Mouse (Mus musculus) liver, adult 2 months (tissue): ENCODE measurements at regions not wholly inside any gene's neighbourhood (a gene's known extent, or its start where the extent isn't known, plus 50 kb on each side); places are given as distances from the start of the nearest gene placed in this dataset.

Experiments
- DNase-seq: peaks from one replicate; pipeline ENCODE4 v3.0.0-alpha.2; 2011; ENCODE audit warnings: low read depth, low spot score; ENCODE audit errors: extremely low read depth
- H3K27ac ChIP-seq: fragments of 200-500 bp; replicated peaks from 2 replicates; pipeline ENCODE4 v1.5.1; 2012; ENCODE audit warnings: low read depth, mild to moderate bottlenecking, control low read depth, inconsistent platforms, low read length; ENCODE audit not compliant: insufficient read depth
- H3K27me3 ChIP-seq: fragments of 200-500 bp; 2 replicates; pipeline ENCODE4 v1.6.1; 2012; ENCODE audit warnings: mild to moderate bottlenecking, moderate library complexity, low read length, inconsistent platforms; ENCODE audit not compliant: control insufficient read depth, insufficient read depth
- H3K36me3 ChIP-seq: fragments of 200-500 bp; 2 replicates; pipeline ENCODE4 v1.6.1; 2012; ENCODE audit warnings: low read length, inconsistent platforms; ENCODE audit not compliant: control insufficient read depth, insufficient read depth
- H3K4me1 ChIP-seq: fragments of 200-500 bp; 2 replicates; pipeline ENCODE4 v1.6.1; 2011; ENCODE audit warnings: low read length; ENCODE audit not compliant: control insufficient read depth, insufficient read depth
- H3K4me3 ChIP-seq: fragments of 200-500 bp; 2 replicates; pipeline ENCODE4 v1.5.1; 2011; ENCODE audit warnings: low read depth, mild to moderate bottlenecking, control low read depth, low read length, moderate library complexity; ENCODE audit not compliant: insufficient read depth
- H3K79me2 ChIP-seq: fragments of 200-500 bp; 2 replicates; pipeline ENCODE4 v1.6.1; 2012; ENCODE audit warnings: inconsistent platforms, mild to moderate bottlenecking, low read length, moderate library complexity; ENCODE audit not compliant: control insufficient read depth, insufficient read depth
- H3K9ac ChIP-seq: fragments of 200-500 bp; 2 replicates; pipeline ENCODE4 v1.6.1; 2012; ENCODE audit warnings: low read depth, mild to moderate bottlenecking, control low read depth, inconsistent platforms, low read length
- CTCF ChIP-seq: fragments of 200-500 bp; IDR thresholded peaks from 2 replicates; pipeline ENCODE4 v1.5.1; 2011; ENCODE audit warnings: low read depth, low read length, control low read depth
- POLR2A ChIP-seq: fragments of 200-500 bp; IDR thresholded peaks from 2 replicates; pipeline ENCODE4 v1.6.1; 2011; ENCODE audit warnings: low read length, control low read depth; ENCODE audit not compliant: insufficient read depth; ENCODE audit errors: extremely low read depth
- WGBS: fragments of 180-500 bp; shearing (Covaris S2); methylation state at CpG from one replicate; pipeline ENCODE4 v1.1.7; 2018; 5-methylcytosine and 5-hydroxymethylcytosine counted together

DNA sequence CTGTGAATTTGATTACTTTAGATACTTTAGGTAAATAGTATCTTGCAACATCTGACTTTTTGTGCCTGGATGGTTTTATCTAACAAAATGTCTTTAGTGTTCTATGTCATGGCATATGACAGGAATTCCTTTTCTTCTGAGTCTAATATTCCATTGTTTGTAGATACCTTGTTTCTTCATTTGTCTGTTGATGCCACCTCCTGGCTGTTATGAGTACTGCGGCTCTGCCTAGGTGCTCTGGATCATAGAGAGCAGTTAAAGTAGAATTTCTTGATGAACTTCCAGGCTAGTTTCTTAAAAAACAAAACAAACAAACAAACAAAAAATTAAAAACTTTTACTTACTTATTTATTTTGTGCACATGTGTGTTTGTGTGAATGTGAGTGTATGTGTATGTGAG lies 83.6 kb upstream of the Kif2a start:
- H3K4me3 ChIP-seq, result no peak overlapping the region
- no peak overlapping the region for H3K27ac ChIP-seq
- no peaks in the 10 kb centered on the region for H3K4me1 ChIP-seq
- DNase-seq, result peak; percentile 21
- H3K9ac ChIP-seq, result no peak overlapping the region
- no peaks in the 10 kb centered on the region for H3K36me3 ChIP-seq
- no peaks in the 10 kb centered on the region for H3K27me3 ChIP-seq
- no peaks in the 10 kb centered on the region for H3K79me2 ChIP-seq
- no peak for TF ChIP-seq POLR2A
- peak; percentile 39; the same call in 1 of the 2 replicates for TF ChIP-seq CTCF
- 66% methylated on average over 1 of the region's 1 CpGs for WGBS

DNA sequence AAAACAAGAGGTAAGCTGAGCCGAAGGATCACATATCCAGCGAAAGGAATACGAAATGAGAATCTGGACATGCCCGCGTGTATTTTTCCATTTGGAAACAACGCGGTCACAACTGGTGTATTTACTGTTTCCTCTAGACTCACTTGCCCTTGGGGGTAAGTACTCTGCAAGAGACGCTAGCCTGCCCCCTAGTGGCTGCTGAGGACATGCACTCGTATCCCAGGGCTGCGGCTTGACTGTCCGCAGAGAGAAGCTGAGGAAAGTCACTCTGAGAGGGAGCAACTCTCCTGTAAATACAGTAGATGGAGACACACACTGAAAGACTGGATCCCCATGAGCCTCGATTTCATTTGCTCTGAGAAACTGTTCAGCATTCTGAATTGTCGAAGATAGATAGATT lies 79.7 kb upstream of the Kif2a start:
- WGBS, result 16% methylated on average over 13 of the region's 13 CpGs
- Histone ChIP-seq H3K36me3 (no peaks in the 10 kb centered on the region), H3K79me2 (no peaks in the 10 kb centered on the region), H3K27ac (no peak overlapping the region), H3K9ac (no peak overlapping the region), H3K4me1 (no peaks in the 10 kb centered on the region), H3K4me3 (no peak overlapping the region; the same call in 1 of the 2 replicates), H3K27me3 (no peaks in the 10 kb centered on the region)
- TF ChIP-seq POLR2A (no peak), CTCF (peak; percentile 96)
- peak; percentile 64 for DNase-seq

DNA sequence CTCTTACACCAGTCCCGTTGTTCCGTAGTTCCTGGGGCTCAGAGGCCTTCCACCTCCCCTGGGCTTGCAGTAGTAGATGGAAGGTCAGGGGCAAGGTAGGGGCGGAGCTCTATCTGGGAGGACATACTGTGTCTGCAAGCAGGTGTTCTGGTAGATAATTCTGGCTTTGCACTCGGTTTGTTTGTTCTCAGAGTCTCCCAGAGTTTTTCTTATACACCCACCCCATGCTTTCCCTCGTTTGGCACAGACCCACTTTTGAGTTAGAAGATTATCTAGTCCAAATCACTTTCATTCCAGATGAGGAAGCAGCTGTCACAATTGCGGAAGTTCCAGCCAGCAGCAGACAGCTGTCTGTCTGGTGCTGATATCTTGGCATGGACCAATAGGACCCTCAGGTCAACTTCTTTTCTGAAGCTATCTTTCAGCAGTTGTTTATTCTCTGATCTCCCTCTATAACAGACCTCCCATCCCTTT lies 79.0 kb upstream of the Kif2a start:
- H3K79me2 ChIP-seq, result no peaks in the 10 kb centered on the region
- no peaks in the 10 kb centered on the region for H3K4me1 ChIP-seq
- WGBS, result 64% methylated on average over 6 of the region's 6 CpGs
- H3K9ac ChIP-seq, result no peak overlapping the region
- no peaks in the 10 kb centered on the region for H3K36me3 ChIP-seq
- no peak for DNase-seq
- no peaks in the 10 kb centered on the region for H3K27me3 ChIP-seq
- H3K4me3 ChIP-seq, result no peak overlapping the region
- H3K27ac ChIP-seq, result no peak overlapping the region
- no peak for TF ChIP-seq POLR2A
- TF ChIP-seq CTCF, result no peak

DNA sequence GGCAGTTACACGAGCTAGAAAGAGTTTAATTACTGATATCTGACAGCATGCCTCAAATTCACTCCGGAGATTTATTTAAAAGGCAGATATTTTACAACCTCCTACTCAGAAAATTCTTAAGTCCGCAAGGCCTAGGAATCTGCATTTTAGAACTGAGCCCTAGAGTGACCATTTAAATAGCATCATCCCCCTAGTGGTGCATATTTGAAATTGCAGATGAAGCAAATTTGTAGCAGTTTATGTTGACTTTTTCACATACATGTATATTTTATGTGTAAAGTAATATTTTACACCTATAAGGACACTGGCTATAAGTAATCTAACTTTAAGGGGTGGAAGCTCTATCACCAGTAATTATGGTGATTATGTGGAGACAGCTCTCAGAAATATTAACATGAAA lies 78.2 kb upstream of the Kif2a start:
- H3K4me3 ChIP-seq, result no peak overlapping the region
- H3K27ac ChIP-seq, result no peak overlapping the region
- WGBS, result 66% methylated on average over 3 of the region's 3 CpGs
- H3K9ac ChIP-seq, result no peak overlapping the region
- no peaks in the 10 kb centered on the region for H3K4me1 ChIP-seq
- no peaks in the 10 kb centered on the region for H3K79me2 ChIP-seq
- TF ChIP-seq CTCF, result 0 out of 2 replicates have a peak, but pooled peaks have one; percentile 20
- no peak for TF ChIP-seq POLR2A
- peak; percentile 26 for DNase-seq
- no peaks in the 10 kb centered on the region for H3K36me3 ChIP-seq
- H3K27me3 ChIP-seq, result no peaks in the 10 kb centered on the region

DNA sequence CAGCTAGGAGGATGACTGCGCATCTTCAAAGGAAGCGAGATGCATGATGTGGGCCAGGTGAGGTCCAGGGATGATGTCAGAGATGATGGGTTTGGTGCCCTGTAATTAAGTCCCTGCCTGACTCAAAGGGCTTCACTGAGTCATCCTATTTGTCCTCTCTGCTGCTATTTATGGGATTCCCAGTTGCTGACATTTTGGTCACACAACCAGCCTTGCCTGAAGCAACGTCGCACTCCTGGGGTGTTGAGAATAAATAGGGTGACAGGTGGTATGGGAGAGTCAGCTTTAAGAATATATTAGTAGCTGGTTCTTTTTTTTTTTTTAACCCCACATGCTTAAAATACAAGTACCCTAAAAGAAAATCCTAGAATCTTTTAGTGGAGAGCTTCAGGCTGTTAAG lies 75.1 kb upstream of the Kif2a start:
- no peaks in the 10 kb centered on the region for H3K27me3 ChIP-seq
- no peak overlapping the region for H3K9ac ChIP-seq
- no peak for TF ChIP-seq CTCF
- no peak overlapping the region for H3K4me3 ChIP-seq
- no peak overlapping the region for H3K27ac ChIP-seq
- no peaks in the 10 kb centered on the region for H3K36me3 ChIP-seq
- 96% methylated on average over 4 of the region's 4 CpGs for WGBS
- H3K4me1 ChIP-seq, result no peaks in the 10 kb centered on the region
- DNase-seq, result no peak
- H3K79me2 ChIP-seq, result no peaks in the 10 kb centered on the region

DNA sequence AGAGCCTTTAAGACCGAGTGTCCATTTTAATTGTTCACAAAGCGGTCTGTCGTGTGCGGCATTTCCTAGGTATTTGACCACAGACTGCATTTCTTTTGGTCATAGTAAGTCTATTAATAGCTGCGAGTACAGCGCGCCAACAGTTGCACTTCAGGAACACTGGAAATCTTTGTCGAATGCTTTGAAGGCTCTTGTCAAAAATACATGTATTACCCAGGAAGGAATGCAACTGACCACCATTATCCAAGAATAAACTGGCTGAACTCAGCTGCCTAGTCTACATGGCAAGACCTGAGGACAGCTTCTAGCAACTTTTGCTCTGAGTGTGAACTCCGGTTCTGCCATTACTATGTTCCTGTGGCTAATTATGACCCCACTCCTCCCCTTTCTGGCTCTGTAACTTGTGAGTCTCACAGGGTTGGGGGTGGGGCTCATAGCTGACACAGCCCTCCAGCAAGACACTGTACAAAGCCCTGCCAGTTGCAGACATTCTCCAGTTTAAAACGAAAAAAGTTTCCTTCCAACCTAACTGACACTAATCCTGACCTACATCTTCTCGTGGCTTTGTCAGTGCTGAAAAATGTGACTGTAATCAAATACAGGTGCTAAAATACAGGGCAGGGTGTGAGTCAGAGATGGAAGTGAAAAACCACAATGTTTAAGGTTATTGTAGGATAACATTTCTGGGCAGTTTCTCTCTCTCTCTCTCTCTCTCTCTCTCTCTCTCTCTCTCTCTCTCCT lies 73.2 kb upstream of the Kif2a start:
- Histone ChIP-seq H3K4me3 (no peak overlapping the region), H3K36me3 (no peaks in the 10 kb centered on the region), H3K79me2 (no peaks in the 10 kb centered on the region), H3K27me3 (no peaks in the 10 kb centered on the region), H3K4me1 (no peaks in the 10 kb centered on the region), H3K9ac (no peak overlapping the region), H3K27ac (no peak overlapping the region)
- TF ChIP-seq CTCF, result no peak
- TF ChIP-seq POLR2A, result no peak
- WGBS, result 71% methylated on average over 11 of the region's 11 CpGs
- DNase-seq, result no peak
